Mouse (Mus musculus): ENCODE measurements around the gene Cnot1.

The Cnot1 gene

GRCm38 (mm10) chr8:95696661-95697060 lies 110.6 kb downstream of the Cnot1 start:
- in situ Hi-C loops (cut with MboI; ENCODE audit: low sequenced_read_pairs), result no loop called here

- in situ Hi-C loops (cut with MboI; ENCODE audit: low sequenced_read_pairs), result no loop called here
Observed at GRCm38 (mm10) chr8:95694631-95695030, 112.6 kb downstream of the Cnot1 start.

- in situ Hi-C loops (cut with MboI; ENCODE audit: low sequenced_read_pairs), result no loop called here
Observed at GRCm38 (mm10) chr8:95690929-95691541, 116.2 kb downstream of the Cnot1 start.

GRCm38 (mm10) chr8:95688073-95688672 lies 119.1 kb downstream of the Cnot1 start:
- in situ Hi-C loops (cut with MboI; ENCODE audit: low sequenced_read_pairs), result no loop called here

GRCm38 (mm10) chr8:95678024-95678611 lies 129.1 kb downstream of the Cnot1 start:
- in situ Hi-C loops (cut with MboI; ENCODE audit: low sequenced_read_pairs), result no loop called here

- in situ Hi-C loops (cut with MboI; ENCODE audit: low sequenced_read_pairs), result no loop called here
Observed at GRCm38 (mm10) chr8:95677591-95678023, 129.7 kb downstream of the Cnot1 start.

GRCm38 (mm10) chr8:95676631-95677030 lies 130.6 kb downstream of the Cnot1 start, which contains the start of gene Ndrg4:
Gene Ndrg4 (plus strand): TSS chr8:95676980.
- in situ Hi-C loops (cut with MboI; ENCODE audit: low sequenced_read_pairs), result no loop called here

- in situ Hi-C loops (cut with MboI; ENCODE audit: low sequenced_read_pairs), result no loop called here
Observed at GRCm38 (mm10) chr8:95672811-95673210, 134.5 kb downstream of the Cnot1 start.

- in situ Hi-C loops (cut with MboI; ENCODE audit: low sequenced_read_pairs), result no loop called here
Observed at GRCm38 (mm10) chr8:95671861-95672260, 135.4 kb downstream of the Cnot1 start.

GRCm38 (mm10) chr8:95669967-95670366 lies 137.3 kb downstream of the Cnot1 start:
- in situ Hi-C loops (cut with MboI; ENCODE audit: low sequenced_read_pairs), result no loop called here
